Mouse (Mus musculus): ENCODE measurements around the gene Ispd. TPM values are rescaled to one million over a fixed set of nuclear protein-coding genes. Genes with fewer than 3 reads are reported as not detected.

The Ispd gene
- polyA plus RNA-seq, 1 experiment = 4.8 TPM

DNA sequence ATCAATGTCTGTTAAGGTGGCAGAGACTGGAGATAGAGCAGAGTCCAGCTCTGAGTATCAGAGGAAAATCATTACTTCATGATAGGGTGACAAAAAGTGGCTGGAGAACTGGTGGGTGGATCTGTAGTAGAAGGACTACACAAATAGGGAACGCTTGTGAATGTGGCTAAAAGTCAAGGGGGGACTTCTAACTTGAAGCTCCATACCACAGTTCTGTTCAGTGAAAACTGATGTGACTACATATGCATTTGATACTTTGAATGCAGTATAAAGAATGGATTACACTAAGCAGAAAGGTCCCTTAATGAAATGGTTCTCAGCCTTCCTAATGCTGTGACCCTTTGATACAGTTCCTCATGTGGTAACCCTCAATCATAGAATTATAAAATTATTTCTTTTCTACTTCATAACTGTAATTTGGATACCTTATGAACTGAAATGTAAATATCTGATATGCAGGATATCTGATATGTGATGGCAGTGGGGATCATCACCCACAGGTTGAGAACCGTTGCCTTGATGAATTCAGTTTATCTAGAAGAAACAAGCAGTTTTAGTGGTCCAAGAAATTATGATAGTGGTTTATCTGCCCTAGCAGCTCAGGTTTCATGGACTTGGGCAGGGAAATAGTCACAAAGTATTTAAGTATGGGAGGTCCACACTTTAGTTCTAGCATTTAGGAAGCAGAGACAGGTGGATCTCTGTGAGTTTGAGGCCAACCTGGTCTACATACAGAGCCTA, 152.1 kb downstream of the Ispd start:
- H3K27ac ChIP-seq (ENCODE audit: insufficient read depth, low read length) = no peak overlapping the region
- H3K4me1 ChIP-seq (ENCODE audit: control insufficient read depth, insufficient read depth, low read length) = no peaks in the 10 kb centered on the region
- no peak for TF ChIP-seq CTCF (IDR thresholded peaks at IDR 0.05; ENCODE audit: extremely low read depth, insufficient read depth, low read length)
- TF ChIP-seq POLR2A (IDR thresholded peaks at IDR 0.05; ENCODE audit: extremely low read depth, insufficient read depth, low read length) = no peak
- H3K4me3 ChIP-seq (ENCODE audit: insufficient read depth, low read length) = no peak overlapping the region

DNA sequence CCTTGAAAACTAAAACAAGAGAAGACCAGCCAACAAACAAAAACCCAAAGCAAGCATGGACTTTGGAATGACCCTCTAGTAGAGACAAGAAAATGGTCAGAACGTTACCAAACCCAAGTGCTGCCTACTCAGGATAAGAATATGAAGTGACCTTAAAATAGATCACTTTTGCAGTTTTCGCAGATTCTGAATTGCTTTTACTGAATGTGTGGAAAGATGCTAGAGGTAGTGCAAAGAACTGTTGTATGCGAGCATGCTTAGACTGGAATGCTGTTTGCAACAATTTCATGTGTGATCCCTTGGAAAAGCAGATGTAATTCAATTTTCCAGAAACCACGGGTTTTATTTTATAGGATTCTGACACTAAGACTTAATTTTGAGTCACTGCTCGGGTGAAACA, 153.3 kb downstream of the Ispd start:
- Histone ChIP-seq H3K4me3 (ENCODE audit: insufficient read depth, low read length) (no peak overlapping the region), H3K4me1 (ENCODE audit: control insufficient read depth, insufficient read depth, low read length) (no peaks in the 10 kb centered on the region), H3K27ac (ENCODE audit: insufficient read depth, low read length) (no peak overlapping the region)
- TF ChIP-seq CTCF (IDR thresholded peaks at IDR 0.05; ENCODE audit: extremely low read depth, insufficient read depth, low read length) = no peak
- TF ChIP-seq POLR2A (IDR thresholded peaks at IDR 0.05; ENCODE audit: extremely low read depth, insufficient read depth, low read length) = no peak

DNA sequence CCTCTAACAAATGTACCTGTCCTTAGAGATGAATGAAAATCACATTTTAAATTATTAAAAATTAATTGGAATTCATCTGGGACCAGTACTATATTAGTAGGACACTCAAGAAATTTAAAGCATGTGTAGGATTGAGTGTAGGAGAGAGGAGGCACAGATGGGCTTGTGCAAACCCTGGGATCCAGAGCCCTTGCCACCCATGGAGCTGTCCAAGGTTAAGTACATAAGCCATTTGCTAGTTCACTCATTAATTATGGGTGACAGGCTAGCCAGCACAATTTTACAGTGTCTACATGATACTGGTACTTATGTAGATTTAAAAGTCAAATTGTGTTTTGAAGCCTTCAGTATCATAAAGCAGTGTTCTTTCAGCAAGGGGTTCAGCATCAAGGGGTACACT, 164.1 kb downstream of the Ispd start:
- no peak overlapping the region for H3K27ac ChIP-seq (ENCODE audit: insufficient read depth, low read length)
- no peaks in the 10 kb centered on the region for H3K4me1 ChIP-seq (ENCODE audit: control insufficient read depth, insufficient read depth, low read length)
- no peak overlapping the region for H3K4me3 ChIP-seq (ENCODE audit: insufficient read depth, low read length)
- TF ChIP-seq CTCF (IDR thresholded peaks at IDR 0.05; ENCODE audit: extremely low read depth, insufficient read depth, low read length) = no peak
- no peak for TF ChIP-seq POLR2A (IDR thresholded peaks at IDR 0.05; ENCODE audit: extremely low read depth, insufficient read depth, low read length)

DNA sequence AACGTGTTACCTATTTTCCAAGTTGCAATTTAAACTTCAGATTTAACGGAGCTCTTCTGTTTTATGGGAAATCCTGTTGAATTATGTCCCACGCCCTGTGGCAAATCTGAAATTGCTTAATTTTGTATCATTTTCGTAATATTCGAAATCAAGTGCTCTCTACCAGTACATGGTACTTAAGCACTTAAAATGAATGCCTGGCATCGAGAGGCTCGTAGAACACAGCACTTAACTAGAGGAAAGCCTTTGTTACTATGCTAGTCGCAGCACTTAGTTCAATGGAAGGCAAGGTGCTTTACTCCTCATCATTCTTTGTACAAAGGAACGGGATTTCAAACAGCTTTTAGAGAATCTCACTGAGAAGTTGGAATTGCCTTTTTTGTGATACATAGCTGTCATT, 168.2 kb downstream of the Ispd start:
- H3K27ac ChIP-seq (ENCODE audit: insufficient read depth, low read length) = no peak overlapping the region
- H3K4me1 ChIP-seq (ENCODE audit: control insufficient read depth, insufficient read depth, low read length) = no peaks in the 10 kb centered on the region
- no peak overlapping the region for H3K4me3 ChIP-seq (ENCODE audit: insufficient read depth, low read length)
- TF ChIP-seq POLR2A (IDR thresholded peaks at IDR 0.05; ENCODE audit: extremely low read depth, insufficient read depth, low read length) (no peak), CTCF (IDR thresholded peaks at IDR 0.05; ENCODE audit: extremely low read depth, insufficient read depth, low read length) (no peak)

DNA sequence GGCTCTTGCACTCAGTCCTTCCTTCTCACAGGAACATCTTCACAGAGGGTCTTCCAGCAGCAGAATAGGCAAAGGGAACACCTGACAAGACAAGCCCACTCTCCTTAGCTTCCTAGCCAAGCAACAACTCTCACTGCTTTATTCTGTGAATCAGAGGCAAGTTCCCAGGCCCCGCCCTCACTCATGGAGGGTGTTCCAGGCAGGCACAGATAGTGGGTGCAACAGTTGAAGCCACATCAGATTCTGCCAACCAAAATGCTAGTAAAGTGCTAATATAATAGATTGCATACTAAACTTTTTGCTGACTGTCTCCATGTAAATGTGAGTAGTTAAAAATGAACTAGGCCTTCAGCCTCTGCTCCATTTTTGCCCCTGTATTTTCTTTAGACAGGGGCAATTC, 173.4 kb downstream of the Ispd start:
- Histone ChIP-seq H3K27ac (ENCODE audit: insufficient read depth, low read length) (no peak overlapping the region), H3K4me1 (ENCODE audit: control insufficient read depth, insufficient read depth, low read length) (no peaks in the 10 kb centered on the region), H3K4me3 (ENCODE audit: insufficient read depth, low read length) (no peak overlapping the region)
- TF ChIP-seq POLR2A (IDR thresholded peaks at IDR 0.05; ENCODE audit: extremely low read depth, insufficient read depth, low read length) = no peak
- no peak for TF ChIP-seq CTCF (IDR thresholded peaks at IDR 0.05; ENCODE audit: extremely low read depth, insufficient read depth, low read length)

DNA sequence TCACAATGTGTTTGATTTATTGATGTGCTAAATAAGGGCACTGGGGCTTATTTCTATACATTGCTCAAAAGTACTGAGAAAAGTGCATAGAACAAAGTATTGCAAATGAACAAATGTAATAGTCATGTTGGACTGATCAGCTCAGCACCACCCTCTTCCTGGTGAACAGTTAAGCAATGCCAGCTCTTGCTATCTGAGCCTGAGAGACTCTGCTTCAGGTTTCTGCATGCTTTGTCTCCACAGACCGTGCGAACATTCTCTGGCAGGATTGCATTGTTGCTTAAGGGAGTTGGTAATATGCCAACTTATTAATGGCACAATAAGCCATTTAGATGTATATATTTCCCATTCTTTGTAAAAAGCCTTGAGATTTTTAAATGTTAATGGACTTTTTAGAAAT, 182.9 kb downstream of the Ispd start:
- TF ChIP-seq CTCF (IDR thresholded peaks at IDR 0.05; ENCODE audit: extremely low read depth, insufficient read depth, low read length) (no peak), POLR2A (IDR thresholded peaks at IDR 0.05; ENCODE audit: extremely low read depth, insufficient read depth, low read length) (no peak)
- no peak overlapping the region for H3K4me3 ChIP-seq (ENCODE audit: insufficient read depth, low read length)
- no peak overlapping the region for H3K27ac ChIP-seq (ENCODE audit: insufficient read depth, low read length)
- H3K4me1 ChIP-seq (ENCODE audit: control insufficient read depth, insufficient read depth, low read length) = no peaks in the 10 kb centered on the region

DNA sequence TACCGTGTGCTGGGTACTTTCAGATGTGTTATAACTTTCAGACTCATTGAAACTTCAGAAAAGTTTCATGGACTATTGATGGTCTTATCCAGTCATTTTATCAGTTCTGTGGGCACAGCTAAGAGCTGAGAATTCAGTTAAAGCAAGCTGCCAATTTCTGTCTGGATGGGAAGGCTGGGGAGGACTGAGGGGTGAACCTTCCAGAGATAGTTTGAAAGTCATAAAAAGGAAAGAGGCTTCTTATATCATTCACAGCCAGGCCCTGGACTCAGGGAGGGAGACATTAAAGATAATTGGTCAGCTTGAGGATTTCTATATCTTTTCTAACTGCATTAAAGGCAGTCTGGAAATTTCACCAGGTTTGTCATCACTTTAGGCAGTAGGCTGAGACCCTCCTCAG, 185.7 kb downstream of the Ispd start:
- Histone ChIP-seq H3K4me1 (ENCODE audit: control insufficient read depth, insufficient read depth, low read length) (no peaks in the 10 kb centered on the region), H3K4me3 (ENCODE audit: insufficient read depth, low read length) (no peak overlapping the region), H3K27ac (ENCODE audit: insufficient read depth, low read length) (no peak overlapping the region)
- no peak for TF ChIP-seq CTCF (IDR thresholded peaks at IDR 0.05; ENCODE audit: extremely low read depth, insufficient read depth, low read length)
- no peak for TF ChIP-seq POLR2A (IDR thresholded peaks at IDR 0.05; ENCODE audit: extremely low read depth, insufficient read depth, low read length)

DNA sequence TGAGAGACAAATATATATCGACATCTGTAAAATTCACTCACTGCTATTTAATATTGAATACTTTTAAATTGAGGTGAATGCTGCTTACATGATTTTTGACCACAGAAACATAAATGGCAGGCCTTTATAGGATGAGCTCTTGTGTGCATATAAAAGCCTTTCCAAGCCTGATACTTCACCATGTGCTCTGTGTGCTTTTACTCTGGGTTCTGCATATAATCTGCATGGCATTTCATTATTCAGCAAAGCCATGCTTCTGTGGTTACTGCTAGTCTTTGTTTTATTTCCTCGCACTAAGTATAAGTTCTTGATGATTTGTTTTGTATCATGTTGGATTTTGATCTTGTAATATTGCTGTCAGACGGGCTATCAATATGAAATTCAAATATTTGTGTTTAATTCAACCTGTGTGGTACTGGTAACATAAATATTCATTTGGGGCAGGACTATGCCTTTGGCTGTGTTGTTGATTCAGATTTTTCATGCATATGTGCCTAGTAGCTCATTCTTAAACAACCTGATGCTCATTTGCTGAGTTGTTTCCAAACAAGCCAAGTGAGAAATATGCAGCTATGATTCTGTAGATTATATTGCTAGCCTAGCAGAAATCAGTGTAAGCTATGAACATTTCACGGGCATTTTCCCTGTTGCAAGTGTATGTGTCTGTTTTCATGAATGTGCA, 189.3 kb downstream of the Ispd start:
- Histone ChIP-seq H3K27ac (ENCODE audit: insufficient read depth, low read length) (no peak overlapping the region), H3K4me3 (ENCODE audit: insufficient read depth, low read length) (no peak overlapping the region), H3K4me1 (ENCODE audit: control insufficient read depth, insufficient read depth, low read length) (no peaks in the 10 kb centered on the region)
- no peak for TF ChIP-seq CTCF (IDR thresholded peaks at IDR 0.05; ENCODE audit: extremely low read depth, insufficient read depth, low read length)
- no peak for TF ChIP-seq POLR2A (IDR thresholded peaks at IDR 0.05; ENCODE audit: extremely low read depth, insufficient read depth, low read length)

DNA sequence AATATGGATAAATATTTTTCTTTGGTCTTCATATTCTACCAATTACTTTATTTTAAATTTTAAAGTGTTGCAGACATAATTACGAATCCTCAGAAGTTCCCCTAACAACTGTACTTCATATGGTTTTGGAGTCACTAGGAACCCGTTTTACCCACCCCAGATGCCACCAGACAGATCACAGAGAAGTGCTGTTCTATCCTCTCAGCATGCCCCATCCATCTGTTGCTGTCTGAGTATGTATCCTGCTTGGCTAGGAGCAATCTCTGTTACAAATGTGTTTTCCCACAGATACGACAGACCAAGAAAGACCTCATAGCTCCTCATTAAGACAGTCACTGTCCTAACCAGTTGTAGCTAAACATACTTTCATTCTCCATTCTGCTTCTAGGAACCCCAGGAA, 203.6 kb downstream of the Ispd start:
- TF ChIP-seq POLR2A (IDR thresholded peaks at IDR 0.05; ENCODE audit: extremely low read depth, insufficient read depth, low read length) (no peak), CTCF (IDR thresholded peaks at IDR 0.05; ENCODE audit: extremely low read depth, insufficient read depth, low read length) (no peak)
- Histone ChIP-seq H3K4me1 (ENCODE audit: control insufficient read depth, insufficient read depth, low read length) (no peaks in the 10 kb centered on the region), H3K4me3 (ENCODE audit: insufficient read depth, low read length) (no peak overlapping the region), H3K27ac (ENCODE audit: insufficient read depth, low read length) (no peak overlapping the region)
